Comparison of ENCODE assay signal across 23 mouse cellular contexts in the genomic region with DNA sequence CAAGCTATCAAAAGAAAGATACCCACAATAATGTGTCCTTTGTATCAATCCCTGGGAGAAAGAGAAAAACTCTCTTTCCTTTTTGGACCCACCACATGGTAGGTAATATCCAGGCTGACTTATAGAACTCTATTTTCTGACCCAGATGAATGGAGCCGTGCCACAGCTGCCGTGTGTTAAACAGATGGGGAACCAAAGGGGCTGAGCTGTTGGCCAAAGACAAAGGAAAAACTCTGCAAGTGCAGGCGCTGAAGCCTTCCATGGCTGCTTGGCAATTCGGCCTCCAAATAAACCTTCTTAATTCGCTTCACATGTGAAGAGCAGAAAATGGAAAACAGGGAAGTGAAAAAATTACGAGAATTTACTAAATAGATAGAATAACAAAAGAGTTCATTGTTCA.
DNase-seq lines count a peak whose midpoint lies in the region; ATAC-seq lines count a peak whose summit lies in the region.
"Had no signal": no experiment of that assay in that cellular context is flagged by ENCODE, and none has a peak within 500 bp of the region (broad histone marks: within the 10 kb centered on the region; RNA-seq: fewer than 3 reads in every experiment).

No protein-coding gene starts in this region.

- no peak for ATAC-seq in midbrain, embryonic 16.5 days
- ATAC-seq: CD4-positive, CD25-positive, alpha-beta regulatory T cell, adult 4 months; forebrain, embryonic 13.5 days; hindbrain, postnatal 0 days had no signal

- H3K9ac ChIP-seq in midbrain, embryonic 16.5 days (ENCODE audit: low read depth, low read length) = no peak overlapping the region
- H3K9ac ChIP-seq: forebrain, embryonic 13.5 days; heart, embryonic 15.5 days; limb, embryonic 15.5 days; liver, embryonic 14.5 days; lung, embryonic 14.5 days had no signal

- 53% methylated on average over 6 of the region's 6 CpGs for WGBS in midbrain, embryonic 10.5 days
- WGBS in midbrain, embryonic 16.5 days = 25% methylated on average over 6 of the region's 6 CpGs

- no peaks in the 10 kb centered on the region for H3K9me3 ChIP-seq in midbrain, embryonic 10.5 days (replicated peaks)
- no peaks in the 10 kb centered on the region for H3K9me3 ChIP-seq in midbrain, embryonic 16.5 days (replicated peaks; ENCODE audit: control insufficient read depth, low read length, poor library complexity, severe bottlenecking)
- H3K9me3 ChIP-seq: forebrain, embryonic 13.5 days; heart, embryonic 15.5 days; limb, embryonic 15.5 days had no signal

- DNase-seq in embryo, embryonic 11 days = peak; percentile 35
- no peak for DNase-seq in embryo, embryonic 9.5 days (ENCODE audit: extremely low spot score)
- DNase-seq in midbrain, embryonic 10.5 days (ENCODE audit: low spot score) = peak; percentile 37
- DNase-seq in forelimb bud, embryonic 11.5 days (ENCODE audit: low read depth, low spot score) = peak; percentile 45
- peak; percentile 34 for DNase-seq in mesoderm, embryonic 11.5 days (ENCODE audit: low read depth, low spot score)
- DNase-seq in heart, adult 9 months (ENCODE audit: low spot score in 2 of 2) = no peak
- DNase-seq in frontal cortex, postnatal 36 days (ENCODE audit: low spot score in 2 of 2) = no peak
- DNase-seq: adrenal gland, postnatal 25 days; cerebellum, adult 11 months; cerebellum, adult 9-11 months; gastrocnemius, postnatal 25 days; heart, adult 18-20 months; heart, postnatal 36 days; kidney, adult 11 months; lung, embryonic 14.5 days; thymus, postnatal 25 days had no signal

- H3K27ac ChIP-seq in midbrain, embryonic 10.5 days (replicated peaks) = peak overlapping the region; percentile 1
- no peak overlapping the region for H3K27ac ChIP-seq in midbrain, embryonic 16.5 days (ENCODE audit: low read length)
- H3K27ac ChIP-seq: forebrain, embryonic 13.5 days; heart, embryonic 15.5 days; hindbrain, postnatal 0 days; limb, embryonic 15.5 days; liver, embryonic 14.5 days had no signal

- no peak overlapping the region for H3K4me2 ChIP-seq in midbrain, embryonic 16.5 days (ENCODE audit: low read length)
- H3K4me2 ChIP-seq: forebrain, embryonic 13.5 days; heart, embryonic 15.5 days; limb, embryonic 15.5 days; lung, embryonic 14.5 days had no signal

- H3K36me3 ChIP-seq in midbrain, embryonic 10.5 days = 0 out of 2 replicates have a peak, but pooled peaks cover 6% of the 10 kb centered on the region
- no peaks in the 10 kb centered on the region for H3K36me3 ChIP-seq in midbrain, embryonic 16.5 days (ENCODE audit: control insufficient read depth, insufficient read depth, low read length)
- H3K36me3 ChIP-seq: heart, embryonic 15.5 days; limb, embryonic 15.5 days had no signal

- no peaks in the 10 kb centered on the region for H3K27me3 ChIP-seq in midbrain, embryonic 10.5 days (ENCODE audit: low read depth, poor library complexity, severe bottlenecking)
- no peaks in the 10 kb centered on the region for H3K27me3 ChIP-seq in midbrain, embryonic 16.5 days (ENCODE audit: control insufficient read depth, insufficient read depth, low read depth, low read length)
- H3K27me3 ChIP-seq: forebrain, embryonic 13.5 days; heart, embryonic 15.5 days; limb, embryonic 15.5 days had no signal

- peaks cover 13% of the 10 kb centered on the region for H3K4me1 ChIP-seq in midbrain, embryonic 10.5 days
- no peaks in the 10 kb centered on the region for H3K4me1 ChIP-seq in midbrain, embryonic 16.5 days (ENCODE audit: control insufficient read depth, insufficient read depth, low read length)
- H3K4me1 ChIP-seq: heart, embryonic 15.5 days had no signal

- no peak overlapping the region for H3K4me3 ChIP-seq in midbrain, embryonic 10.5 days
- H3K4me3 ChIP-seq in midbrain, embryonic 16.5 days (ENCODE audit: low read depth, low read length) = no peak overlapping the region
- H3K4me3 ChIP-seq: forebrain, embryonic 13.5 days; heart, embryonic 15.5 days; limb, embryonic 15.5 days had no signal

Comparison
In these comparisons a context has a peak if more than half of its experiments do, and no peak if none do; other contexts are left out.
1. DNase-seq: peak in embryo, embryonic 11 days (single experiment), midbrain, embryonic 10.5 days (single experiment), forelimb bud, embryonic 11.5 days (single experiment) and mesoderm, embryonic 11.5 days (single experiment); none in embryo, embryonic 9.5 days (single experiment), heart, adult 9 months (0 of 2) and frontal cortex, postnatal 36 days (0 of 2).